18 mouse cellular contexts compared by ENCODE assay signal in genomic region chr16:4276151-4276550, GRCm38 (mm10).
DNase-seq lines count a peak whose midpoint lies in the region; TF ChIP-seq lines count a peak whose summit lies in the region.
"Had no signal": no experiment of that assay in that cellular context is flagged by ENCODE, and none has a peak within 500 bp of the region (broad histone marks: within the 10 kb centered on the region; RNA-seq: fewer than 3 reads in every experiment).

No protein-coding gene starts in this region.

- 77% methylated on average over 2 of the region's 2 CpGs for WGBS in hindbrain, embryonic 10.5 days

- peaks cover 2% of the 10 kb centered on the region for H3K4me1 ChIP-seq in ES-Bruce4 (ENCODE audit: control insufficient read depth, insufficient read depth, low read length)
- no peaks in the 10 kb centered on the region for H3K4me1 ChIP-seq in hindbrain, embryonic 10.5 days (replicated peaks)
- H3K4me1 ChIP-seq: forebrain, embryonic 10.5 days had no signal

- H3K27ac ChIP-seq in ES-Bruce4 (ENCODE audit: insufficient read depth, low read length): peak overlapping the region; percentile 29; the same call in 1 of the 2 replicates
- H3K27ac ChIP-seq in hindbrain, embryonic 10.5 days: no peak overlapping the region
- H3K27ac ChIP-seq: embryonic facial prominence, embryonic 13.5 days; forebrain, embryonic 10.5 days; gastrocnemius, adult 2 months; heart, embryonic 13.5 days; hindbrain, embryonic 12.5 days had no signal

- peak; percentile 72 for DNase-seq in 3T3-L1 (ENCODE audit: low read depth, low spot score)
- DNase-seq in adipocyte (ENCODE audit: low spot score): peak; percentile 68
- DNase-seq in fibroblast of lung, adult 2 months (ENCODE audit: low read depth): peak; percentile 73
- DNase-seq in spleen, adult 18-20 months: no peak
- no peak for DNase-seq in thymus, adult 18-20 months
- DNase-seq in hindbrain, embryonic 10.5 days (ENCODE audit: low spot score): no peak
- DNase-seq: adrenal gland, adult 8-10 months; cerebellum, adult 18-20 months; cerebellum, adult 9-11 months; cerebellum, postnatal 36 days; gastrocnemius, adult 2 months; gastrocnemius, postnatal 25 days; heart, postnatal 36 days had no signal

- no peak for TF ChIP-seq POLR2A in ES-Bruce4 (IDR thresholded peaks at IDR 0.05; ENCODE audit: insufficient read depth, low read length)

- no peaks in the 10 kb centered on the region for H3K27me3 ChIP-seq in ES-Bruce4 (ENCODE audit: control insufficient read depth, insufficient read depth, low read length, poor library complexity, severe bottlenecking)
- no peaks in the 10 kb centered on the region for H3K27me3 ChIP-seq in hindbrain, embryonic 10.5 days (ENCODE audit: insufficient read depth, poor library complexity, severe bottlenecking)
- H3K27me3 ChIP-seq: embryonic facial prominence, embryonic 13.5 days; heart, embryonic 13.5 days; hindbrain, embryonic 12.5 days had no signal

- TF ChIP-seq CTCF in ES-Bruce4 (IDR thresholded peaks at IDR 0.05; ENCODE audit: low read depth, low read length): no peak

- H3K9me3 ChIP-seq in ES-Bruce4 (replicated peaks; ENCODE audit: control insufficient read depth, insufficient read depth, low read length, poor library complexity, severe bottlenecking): no peaks in the 10 kb centered on the region
- no peaks in the 10 kb centered on the region for H3K9me3 ChIP-seq in hindbrain, embryonic 10.5 days
- H3K9me3 ChIP-seq: embryonic facial prominence, embryonic 13.5 days; forebrain, embryonic 10.5 days; heart, embryonic 13.5 days; hindbrain, embryonic 12.5 days had no signal

- TF ChIP-seq EP300 in ES-Bruce4 (IDR thresholded peaks at IDR 0.05; ENCODE audit: insufficient read depth, low read depth, low read length): no peak

- H3K4me3 ChIP-seq in ES-Bruce4 (ENCODE audit: low read depth, low read length): no peak overlapping the region
- H3K4me3 ChIP-seq in hindbrain, embryonic 10.5 days: no peak overlapping the region
- H3K4me3 ChIP-seq: embryonic facial prominence, embryonic 13.5 days; forebrain, embryonic 10.5 days; gastrocnemius, adult 2 months; heart, embryonic 13.5 days; hindbrain, embryonic 12.5 days had no signal

- H3K36me3 ChIP-seq in ES-Bruce4 (ENCODE audit: control insufficient read depth, insufficient read depth, low read length, poor library complexity, severe bottlenecking): no peaks in the 10 kb centered on the region
- no peaks in the 10 kb centered on the region for H3K36me3 ChIP-seq in hindbrain, embryonic 10.5 days
- H3K36me3 ChIP-seq: embryonic facial prominence, embryonic 13.5 days; forebrain, embryonic 10.5 days; heart, embryonic 13.5 days; hindbrain, embryonic 12.5 days had no signal

- H3K9ac ChIP-seq in ES-Bruce4 (ENCODE audit: low read depth, poor library complexity, severe bottlenecking): no peak overlapping the region
- H3K9ac ChIP-seq: embryonic facial prominence, embryonic 13.5 days; heart, embryonic 13.5 days; hindbrain, embryonic 12.5 days had no signal

Comparison
In these comparisons a context has a peak if more than half of its experiments do, and no peak if none do; other contexts are left out.
1. DNase-seq: peak in 3T3-L1 (single experiment), adipocyte (single experiment) and fibroblast of lung, adult 2 months (single experiment); none in spleen, adult 18-20 months (0 of 2), thymus, adult 18-20 months (0 of 2) and hindbrain, embryonic 10.5 days (single experiment).